Mouse (Mus musculus): Measurements from ENCODE around the gene Mlst8. TPM values are rescaled to one million over a fixed set of nuclear protein-coding genes. Genes with fewer than 3 reads are reported as not detected.
"Not testable (repeated sequence)": the region's sequence is repeated elsewhere in the genome, so short reads cannot be mapped to it uniquely, and the experiment has no call there.

Gene Mlst8
- polyA plus RNA-seq, 1 experiment from 2014 or later = 36.1 TPM

DNA sequence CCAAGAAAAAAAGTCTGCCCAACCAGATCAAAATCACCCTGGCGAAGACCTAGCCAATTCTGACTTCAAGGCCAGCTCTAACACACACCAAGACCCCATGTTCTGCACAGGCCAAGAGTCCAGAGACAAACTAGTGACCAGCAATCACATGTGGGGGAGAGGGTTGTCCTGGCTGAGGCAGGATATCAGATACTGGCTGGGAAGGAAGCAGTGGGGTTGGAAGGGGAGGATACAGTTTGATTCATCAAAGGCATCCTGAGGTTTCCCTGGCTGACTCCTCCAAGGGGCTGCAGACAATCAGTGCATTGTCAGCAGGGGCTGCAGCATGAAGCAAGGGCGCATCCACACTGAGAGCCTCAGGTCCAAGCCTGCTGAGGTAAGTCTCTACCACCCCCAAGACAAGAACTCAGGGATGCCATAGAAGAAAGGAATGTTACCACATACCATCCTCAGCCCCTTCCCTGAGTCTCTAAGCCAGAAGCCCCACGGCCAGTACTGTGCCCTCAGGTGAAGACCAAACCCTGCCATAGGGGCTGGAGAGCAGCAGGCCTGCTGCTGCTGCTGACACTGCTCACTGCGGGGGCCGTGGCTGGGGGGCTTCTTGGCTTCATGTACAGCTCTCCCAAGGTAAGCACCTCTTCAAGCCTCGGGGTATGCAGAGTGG, 5.1 kb downstream of the Mlst8 start, which contains the start of gene Bricd5:
Gene Bricd5 (plus strand): TSS at position 273 of the 664 bp plus-strand sequence.
- Histone ChIP-seq H3K27me3 (no peaks in the 10 kb centered on the region), H3K4me1 (peaks cover 63% of the 10 kb centered on the region), H3K27ac (peak within 1 kb of the TSS; percentile 83), H3K9me3 (replicated peaks) (no peaks in the 10 kb centered on the region), H3K36me3 (peaks cover 51% of the 10 kb centered on the region), H3K4me2 (peak within 1 kb of the TSS; percentile 96), H3K9ac (no peak within 1 kb of the TSS; the same call in 1 of the 2 replicates), H3K4me3 (replicated peaks) (peak within 1 kb of the TSS; percentile 82)
- no peak for ATAC-seq (replicated peaks; ENCODE audit: low FRiP score)
- WGBS = 68% methylated on average over 6 of the region's 6 CpGs

DNA sequence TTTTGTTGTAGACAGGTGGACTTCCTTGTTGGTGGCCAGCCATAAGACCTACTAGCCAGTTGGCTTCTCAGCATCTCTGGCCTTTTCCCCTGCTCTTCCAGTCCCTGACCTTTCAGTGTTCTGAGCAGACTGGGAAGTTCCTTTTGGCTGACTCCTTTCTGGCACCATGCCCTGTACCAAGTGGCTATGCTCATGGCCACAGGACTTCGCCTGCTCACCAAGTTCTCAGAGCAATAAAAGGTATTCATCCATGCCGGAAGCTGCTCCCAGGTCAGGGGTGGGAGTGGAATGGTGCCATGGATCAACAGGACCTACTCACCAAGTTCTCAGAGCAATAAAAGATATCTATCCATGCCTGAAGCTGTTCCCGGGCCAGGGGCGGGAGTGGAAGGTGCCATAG, 6.4 kb downstream of the Mlst8 start:
- Histone ChIP-seq H3K4me1 (peaks cover 54% of the 10 kb centered on the region), H3K4me2 (peak overlapping the region; percentile 96), H3K27me3 (no peaks in the 10 kb centered on the region), H3K9ac (no peak overlapping the region), H3K27ac (peak overlapping the region; percentile 83), H3K9me3 (replicated peaks) (no peaks in the 10 kb centered on the region), H3K36me3 (peaks cover 47% of the 10 kb centered on the region), H3K4me3 (replicated peaks) (peak overlapping the region; percentile 82)
- peak; percentile 33 for ATAC-seq (replicated peaks; ENCODE audit: low FRiP score)
- WGBS = 25% methylated on average over 4 of the region's 4 CpGs

- under 1% methylated on average over 68 of the region's 68 CpGs for WGBS
- peak; percentile 38 for ATAC-seq (replicated peaks; ENCODE audit: low FRiP score)
- Histone ChIP-seq H3K36me3 (peaks cover 31% of the 10 kb centered on the region), H3K4me3 (replicated peaks) (peak overlapping the region; percentile 82), H3K27ac (peak overlapping the region; percentile 92), H3K9me3 (replicated peaks) (no peaks in the 10 kb centered on the region), H3K27me3 (no peaks in the 10 kb centered on the region), H3K4me2 (peak overlapping the region; percentile 96), H3K9ac (peak overlapping the region; percentile 83), H3K4me1 (peaks cover 48% of the 10 kb centered on the region)
These were observed 8.0 kb downstream of the Mlst8 start for GRCm38 (mm10) chr17:24470701-24471527.

GRCm38 (mm10) chr17:24469910-24470602, 8.8 kb downstream of the Mlst8 start, which contains the start of the genes E4f1 and Pgp:
TSS of gene E4f1 (minus strand) at chr17:24470313.
TSS of gene Pgp (plus strand) at chr17:24470392.
- peak within 1 kb of the TSS; percentile 83 for H3K9ac ChIP-seq
- no peaks in the 10 kb centered on the region for H3K9me3 ChIP-seq (replicated peaks)
- H3K4me1 ChIP-seq = peaks cover 46% of the 10 kb centered on the region
- peaks cover 22% of the 10 kb centered on the region for H3K36me3 ChIP-seq
- H3K27ac ChIP-seq = peak within 1 kb of the TSS; percentile 92
- H3K4me2 ChIP-seq = peak within 1 kb of the TSS; percentile 96
- ATAC-seq (replicated peaks; ENCODE audit: low FRiP score) = peak; percentile 96
- no peaks in the 10 kb centered on the region for H3K27me3 ChIP-seq
- H3K4me3 ChIP-seq (replicated peaks) = peak within 1 kb of the TSS; percentile 82
- WGBS = under 1% methylated on average over 75 of the region's 75 CpGs

DNA sequence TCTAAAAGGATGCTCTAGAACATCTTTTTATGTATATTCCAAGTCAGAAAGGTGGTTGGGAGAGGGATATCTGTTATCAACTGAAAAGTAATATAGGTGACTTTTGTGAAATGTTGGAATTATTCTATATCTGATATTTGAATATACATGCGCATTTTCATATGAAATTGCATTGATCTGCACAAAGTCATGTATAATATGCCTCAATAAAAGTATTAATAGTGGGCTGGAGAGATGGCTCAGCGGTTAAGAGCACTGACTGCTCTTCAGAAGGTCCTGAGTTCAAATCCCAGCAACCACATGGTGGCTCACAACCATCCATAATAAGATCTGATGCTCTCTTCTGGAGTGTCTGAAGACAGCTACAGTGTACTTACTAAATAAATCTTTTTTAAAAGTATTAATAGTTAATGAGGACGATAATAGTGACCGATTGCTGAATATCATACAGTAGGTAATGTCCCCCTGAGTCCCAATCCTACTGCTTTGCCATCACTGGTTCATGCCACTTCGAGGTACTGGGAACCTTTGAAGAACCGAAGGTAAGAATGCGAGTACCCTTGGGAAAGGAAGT, 9.5 kb downstream of the Mlst8 start:
- Histone ChIP-seq H3K36me3 (peaks cover 16% of the 10 kb centered on the region), H3K9ac (peak overlapping the region; percentile 83), H3K4me2 (peak overlapping the region; percentile 96), H3K27ac (peak overlapping the region; percentile 92), H3K4me1 (peaks cover 40% of the 10 kb centered on the region), H3K9me3 (replicated peaks) (no peaks in the 10 kb centered on the region), H3K27me3 (no peaks in the 10 kb centered on the region), H3K4me3 (replicated peaks) (peak overlapping the region; percentile 82)
- WGBS = 20% methylated on average over 7 of the region's 7 CpGs
- no peak for ATAC-seq (replicated peaks; ENCODE audit: low FRiP score)

DNA sequence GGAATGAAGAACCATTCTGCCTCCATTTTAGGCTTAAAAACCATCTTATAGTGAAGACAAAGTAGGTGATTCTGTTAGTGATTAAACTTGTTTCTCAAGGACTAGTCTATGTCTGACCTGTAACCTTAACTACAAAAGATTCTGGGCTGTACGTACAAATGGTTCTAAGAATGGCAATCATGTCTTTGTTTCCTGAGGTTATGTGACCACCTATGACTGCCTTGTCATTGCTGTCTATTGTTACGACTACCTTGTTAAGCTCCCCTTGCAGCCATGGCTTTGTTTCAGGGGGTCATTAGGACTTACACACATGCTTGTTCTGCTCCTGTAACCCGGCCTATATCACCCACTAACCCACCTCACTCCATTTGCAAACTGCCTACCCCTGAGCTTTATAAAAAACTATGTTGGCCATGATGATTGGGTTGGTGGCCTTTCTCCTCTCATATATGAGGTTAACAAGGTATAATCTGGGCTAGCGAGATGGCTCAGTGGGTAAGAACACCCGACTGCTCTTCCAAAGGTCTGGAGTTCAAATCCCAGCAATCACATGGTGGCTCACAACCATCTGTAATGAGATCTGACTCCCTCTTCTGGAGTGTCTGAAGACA, 10.1 kb downstream of the Mlst8 start:
- Histone ChIP-seq H3K4me1 (peaks cover 33% of the 10 kb centered on the region), H3K4me2 (no peak overlapping the region), H3K27ac (no peak overlapping the region), H3K4me3 (replicated peaks) (no peak overlapping the region), H3K27me3 (no peaks in the 10 kb centered on the region), H3K9me3 (replicated peaks) (no peaks in the 10 kb centered on the region), H3K9ac (no peak overlapping the region), H3K36me3 (peaks cover 9% of the 10 kb centered on the region)
- WGBS = 89% methylated on average over 5 of the region's 5 CpGs
- no peak for ATAC-seq (replicated peaks; ENCODE audit: low FRiP score)

GRCm38 (mm10) chr17:24463374-24464133, 15.3 kb downstream of the Mlst8 start:
- Histone ChIP-seq H3K4me3 (replicated peaks) (no peak overlapping the region), H3K36me3 (no peaks in the 10 kb centered on the region), H3K9ac (no peak overlapping the region), H3K4me2 (no peak overlapping the region), H3K27ac (no peak overlapping the region), H3K27me3 (no peaks in the 10 kb centered on the region), H3K9me3 (replicated peaks) (no peaks in the 10 kb centered on the region), H3K4me1 (no peaks in the 10 kb centered on the region)
- 45% methylated on average over 6 of the region's 6 CpGs for WGBS
- ATAC-seq (replicated peaks; ENCODE audit: low FRiP score) = no peak

- Histone ChIP-seq H3K9ac (no peak overlapping the region), H3K36me3 (no peaks in the 10 kb centered on the region), H3K4me3 (replicated peaks) (no peak overlapping the region), H3K27me3 (no peaks in the 10 kb centered on the region), H3K4me1 (no peaks in the 10 kb centered on the region), H3K9me3 (replicated peaks) (no peaks in the 10 kb centered on the region), H3K27ac (no peak overlapping the region), H3K4me2 (no peak overlapping the region)
- no peak for ATAC-seq (replicated peaks; ENCODE audit: low FRiP score)
- 75% methylated on average over 1 of the region's 1 CpGs for WGBS
These were observed 15.9 kb downstream of the Mlst8 start for GRCm38 (mm10) chr17:24462932-24463331.

GRCm38 (mm10) chr17:24461580-24461979, 17.3 kb downstream of the Mlst8 start:
- Histone ChIP-seq H3K4me1 (no peaks in the 10 kb centered on the region), H3K4me2 (no peak overlapping the region), H3K27ac (no peak overlapping the region), H3K9me3 (replicated peaks) (no peaks in the 10 kb centered on the region), H3K4me3 (replicated peaks) (no peak overlapping the region), H3K9ac (no peak overlapping the region), H3K27me3 (no peaks in the 10 kb centered on the region), H3K36me3 (no peaks in the 10 kb centered on the region)
- no peak for ATAC-seq (replicated peaks; ENCODE audit: low FRiP score)
- 71% methylated on average over 2 of the region's 2 CpGs for WGBS

DNA sequence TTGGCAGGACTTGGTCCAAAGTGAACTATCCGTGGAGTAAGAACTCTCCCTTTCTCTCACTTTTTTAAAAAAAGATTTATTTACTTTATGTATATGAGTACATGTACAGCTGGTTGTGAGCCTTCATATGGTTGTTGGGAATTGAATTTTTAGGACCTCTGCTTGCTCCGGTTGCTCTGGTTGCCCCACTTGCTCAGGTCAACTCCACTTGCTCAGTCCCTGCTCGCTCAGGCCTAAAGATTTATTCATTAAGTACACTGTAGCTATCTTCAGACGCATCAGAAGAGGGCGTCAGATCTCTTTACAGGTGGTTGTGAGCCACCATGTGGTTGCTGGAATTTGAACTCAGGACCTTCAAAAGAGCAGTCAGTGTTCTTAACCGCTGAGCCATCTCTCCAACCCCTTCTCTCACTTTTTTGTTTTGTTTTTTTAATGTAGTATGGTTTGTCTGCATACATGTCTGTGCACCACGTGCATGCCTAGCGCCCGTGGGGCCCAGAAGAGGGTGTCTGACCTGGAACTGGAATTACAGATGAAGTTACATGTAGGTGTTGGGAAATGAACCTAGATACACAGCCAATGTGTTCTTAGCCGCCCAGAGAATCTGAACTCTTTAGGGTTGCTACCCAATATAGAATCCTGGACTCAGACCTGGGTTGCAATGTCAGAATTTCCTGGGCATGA, 23.2 kb downstream of the Mlst8 start:
- H3K9me3 ChIP-seq (replicated peaks); H3K36me3 ChIP-seq; H3K27me3 ChIP-seq; H3K9ac ChIP-seq: not testable (repeated sequence)
- H3K4me2 ChIP-seq = peak overlapping the region; percentile 69
- 44% methylated on average over 10 of the region's 10 CpGs for WGBS
- H3K4me3 ChIP-seq (replicated peaks) = peak overlapping the region; percentile 78
- peak; percentile 30 for ATAC-seq (replicated peaks; ENCODE audit: low FRiP score)
- peaks cover 20% of the 10 kb centered on the region for H3K4me1 ChIP-seq
- peak overlapping the region; percentile 98 for H3K27ac ChIP-seq

All from kidney, embryonic 15.5 days (tissue).